Mouse (Mus musculus) brain, adult 2 months (tissue): ENCODE results near the gene Zfp668.

ENCODE experiments used
- DNase-seq: peaks from one replicate; pipeline ENCODE4 v3.0.0; 2011; ENCODE audit warnings: low read depth, low spot score

The Zfp668 gene

GRCm38 (mm10) chr7:127895442-127895841 lies 18.8 kb upstream of the Zfp668 start, which contains the start of the genes Gm21974 and Vkorc1:
Gm21974 (minus strand) TSS chr7:127895454.
Vkorc1 (minus strand) TSS chr7:127895617.
- DNase-seq, result peak; percentile 99

GRCm38 (mm10) chr7:127894480-127894879 lies 17.9 kb upstream of the Zfp668 start:
- DNase-seq, result no peak

GRCm38 (mm10) chr7:127890798-127891197 lies 14.2 kb upstream of the Zfp668 start, which contains the start of gene Prss53:
Prss53 (minus strand) TSS chr7:127890970.
- no peak for DNase-seq

GRCm38 (mm10) chr7:127888821-127889220 lies 12.2 kb upstream of the Zfp668 start:
- no peak for DNase-seq

DNA sequence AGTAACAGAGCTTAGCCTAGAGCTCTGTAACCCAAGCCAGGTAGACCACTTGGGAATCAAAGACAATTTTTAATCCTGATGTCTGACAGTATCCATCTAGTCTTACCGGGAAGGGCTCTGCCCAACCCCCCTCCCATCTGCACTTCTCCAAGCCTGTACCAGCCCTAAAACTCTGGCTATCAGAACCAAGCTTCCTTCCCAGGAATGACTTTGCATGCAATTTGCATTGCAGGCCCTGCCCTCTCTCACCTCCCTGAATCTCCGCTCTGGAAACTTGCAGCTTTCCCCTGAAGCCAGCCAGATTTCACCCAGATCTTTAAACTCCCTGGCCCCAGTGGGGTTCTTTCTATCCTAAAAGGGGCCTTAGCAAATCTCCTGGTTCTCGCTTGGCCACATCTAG lies 11.2 kb upstream of the Zfp668 start:
- DNase-seq, result no peak

- no peak for DNase-seq
Measured at GRCm38 (mm10) chr7:127887191-127887590, 10.6 kb upstream of the Zfp668 start.

DNA sequence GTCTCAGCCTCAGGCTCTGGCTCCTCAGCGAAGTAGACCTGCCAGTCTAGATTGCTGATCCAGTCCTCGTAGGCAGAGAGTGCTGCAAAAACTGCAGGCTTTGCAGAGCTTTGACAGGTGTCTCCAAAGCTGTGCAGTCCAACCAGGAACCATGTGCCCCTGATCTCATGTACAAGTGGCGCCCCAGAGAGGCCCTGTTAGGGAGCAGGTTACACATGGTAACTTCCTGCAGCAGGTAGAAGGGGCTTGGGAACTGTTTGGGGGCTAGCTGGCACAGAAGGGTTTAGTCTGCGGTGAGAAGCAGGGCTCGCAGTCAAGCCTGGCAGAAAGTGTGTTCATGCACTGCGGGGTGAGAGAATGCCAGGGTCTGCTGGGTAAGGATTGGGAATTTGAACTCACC lies 9.9 kb upstream of the Zfp668 start:
- DNase-seq, result no peak

DNA sequence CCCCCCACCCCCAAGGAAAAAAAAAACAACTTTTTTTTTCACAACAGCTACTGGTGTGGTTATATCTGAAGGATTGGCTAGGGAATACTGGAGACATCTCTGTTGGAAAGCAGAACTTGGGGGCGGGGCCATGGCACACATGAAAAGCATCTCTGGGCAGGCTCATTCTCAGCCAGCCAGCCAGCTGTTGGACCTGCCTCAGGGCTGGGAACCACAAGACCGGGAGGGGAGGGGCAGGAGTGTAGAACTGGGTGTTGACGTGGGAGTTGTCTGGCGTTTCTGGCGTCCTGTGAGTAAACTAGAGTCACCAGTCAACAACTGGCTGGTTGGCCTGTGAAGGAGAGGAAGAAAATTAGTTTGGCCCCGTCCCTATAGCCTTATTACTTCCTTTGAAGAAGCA lies 9.3 kb upstream of the Zfp668 start:
- DNase-seq, result peak; percentile 70

DNA sequence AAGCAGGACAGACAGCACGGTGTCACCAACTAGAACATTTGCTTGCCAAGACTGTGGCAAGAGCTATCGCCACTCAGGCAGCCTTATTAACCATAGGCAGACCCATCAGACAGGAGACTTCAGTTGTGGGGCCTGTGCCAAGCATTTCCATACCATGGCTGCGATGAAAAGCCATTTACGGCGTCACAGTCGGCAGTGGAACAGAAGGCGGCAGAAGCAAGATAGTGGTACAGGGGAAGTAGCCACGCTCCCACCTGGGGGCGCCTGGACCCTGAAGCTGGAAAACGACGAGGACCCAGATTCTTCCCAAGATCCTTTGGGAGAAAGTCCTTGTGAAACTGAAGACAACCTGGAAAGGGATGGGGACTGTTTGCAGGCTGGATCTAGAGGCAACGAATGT lies 3.8 kb upstream of the Zfp668 start:
- DNase-seq, result no peak

GRCm38 (mm10) chr7:127879301-127879700 lies 2.7 kb upstream of the Zfp668 start:
- DNase-seq, result no peak

DNA sequence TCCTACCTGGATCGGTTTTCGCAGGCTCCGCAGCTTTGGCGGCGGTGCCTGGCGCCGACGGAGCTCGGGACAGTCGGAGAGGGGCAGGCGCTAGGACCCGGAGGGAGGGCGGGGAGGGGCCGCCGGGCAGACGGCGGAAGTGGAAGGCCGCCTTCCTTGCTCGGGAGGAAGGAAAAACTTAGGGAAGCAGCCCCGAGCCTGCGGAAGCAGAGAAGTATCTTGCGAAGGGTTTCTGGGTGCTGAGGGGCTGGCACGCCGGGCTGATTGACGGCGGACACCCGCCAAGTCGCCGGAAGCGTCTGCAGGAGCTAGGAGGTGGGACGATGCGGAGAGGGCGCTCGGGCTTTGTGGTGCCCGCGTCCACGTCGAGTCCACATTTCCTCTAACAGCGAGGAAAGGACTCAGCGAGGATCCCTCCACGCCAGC lies 574 bp downstream of the Zfp668 start, which contains the start of gene Zfp646:
Gene Zfp646, plus strand, starts transcription at position 181 of the 426 bp plus-strand sequence.
- peak; percentile 96 for DNase-seq

GRCm38 (mm10) chr7:127875627-127876001 lies 1.0 kb downstream of the Zfp668 start:
- peak; percentile 99 for DNase-seq

GRCm38 (mm10) chr7:127874812-127875626 lies 1.6 kb downstream of the Zfp668 start:
- peak; percentile 16 for DNase-seq

DNA sequence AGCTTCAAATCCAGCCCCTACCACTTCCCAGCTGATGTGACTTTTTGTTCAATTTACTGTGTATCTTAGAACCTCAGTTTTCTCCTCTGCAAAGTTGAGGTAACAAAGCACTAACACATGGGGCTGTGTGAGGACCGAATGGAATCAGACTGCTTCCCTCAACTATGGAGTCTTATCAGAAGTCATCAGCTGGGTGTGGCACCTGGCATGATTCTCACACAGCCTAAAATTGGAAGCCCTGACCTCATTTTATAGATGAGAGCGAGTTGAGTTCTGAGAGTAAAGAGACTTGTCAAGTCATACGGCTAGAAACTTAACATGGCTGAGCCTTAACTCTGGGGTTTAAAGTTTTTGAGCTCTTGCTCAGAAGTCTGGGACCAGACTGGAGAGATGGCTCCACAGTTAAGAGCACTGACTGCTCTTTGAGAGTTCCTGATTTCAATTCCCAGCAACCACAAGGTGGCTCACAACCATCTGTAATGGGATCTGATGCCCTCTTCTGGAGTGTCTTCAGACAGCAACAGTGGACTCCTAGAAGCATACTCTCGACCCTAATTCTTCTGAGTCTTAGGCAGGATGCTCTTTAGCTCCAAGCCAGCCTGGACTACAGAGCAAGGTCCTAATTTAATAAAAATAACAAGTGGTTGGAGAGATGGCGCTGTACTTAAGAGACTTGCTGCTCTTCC lies 6.3 kb downstream of the Zfp668 start:
- no peak for DNase-seq

GRCm38 (mm10) chr7:127869149-127869810 lies 7.3 kb downstream of the Zfp668 start:
- peak; percentile 80 for DNase-seq

DNA sequence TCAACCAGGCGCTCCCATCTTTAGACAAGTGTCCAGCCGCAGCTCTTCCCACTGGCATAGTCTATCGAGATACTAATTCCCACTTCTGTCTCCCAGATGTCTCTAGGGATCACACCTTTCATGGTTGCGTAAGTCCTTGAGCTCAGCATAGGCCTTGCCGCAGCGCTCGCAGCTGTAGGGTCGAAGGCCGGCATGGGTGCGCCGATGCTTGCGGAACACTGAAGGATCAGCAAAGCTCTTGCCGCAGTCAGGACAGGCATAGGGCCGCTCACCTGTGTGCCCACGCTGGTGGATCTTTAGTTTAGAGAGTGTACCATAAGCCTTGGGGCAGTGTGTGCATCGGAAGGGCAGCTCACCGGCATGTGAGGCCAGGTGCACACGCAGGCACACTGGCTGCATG lies 9.0 kb downstream of the Zfp668 start:
- DNase-seq, result no peak

- DNase-seq, result no peak
Measured at GRCm38 (mm10) chr7:127866434-127866833, 10.2 kb downstream of the Zfp668 start.

- no peak for DNase-seq
Measured at GRCm38 (mm10) chr7:127858258-127858657, 18.4 kb downstream of the Zfp668 start.

DNA sequence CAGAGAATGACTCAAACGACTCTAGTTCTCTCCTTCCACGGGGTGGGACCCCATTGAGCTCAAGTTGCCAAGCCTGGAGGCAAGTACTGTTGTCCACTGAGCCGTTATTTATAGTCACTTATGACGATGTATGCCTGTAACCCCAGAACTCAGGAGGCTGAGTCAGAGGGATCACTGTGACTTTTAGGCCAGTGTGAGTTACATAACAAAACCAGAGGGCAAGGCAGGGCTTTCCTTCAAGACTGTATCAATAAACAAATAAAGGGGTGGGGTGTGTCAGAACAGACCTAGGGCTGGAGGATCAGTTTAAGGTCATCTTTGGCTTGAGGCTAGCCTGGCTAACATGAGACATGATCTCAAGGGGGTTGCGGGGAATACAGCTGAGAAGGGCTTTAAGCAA lies 25.7 kb downstream of the Zfp668 start:
- no peak for DNase-seq

DNA sequence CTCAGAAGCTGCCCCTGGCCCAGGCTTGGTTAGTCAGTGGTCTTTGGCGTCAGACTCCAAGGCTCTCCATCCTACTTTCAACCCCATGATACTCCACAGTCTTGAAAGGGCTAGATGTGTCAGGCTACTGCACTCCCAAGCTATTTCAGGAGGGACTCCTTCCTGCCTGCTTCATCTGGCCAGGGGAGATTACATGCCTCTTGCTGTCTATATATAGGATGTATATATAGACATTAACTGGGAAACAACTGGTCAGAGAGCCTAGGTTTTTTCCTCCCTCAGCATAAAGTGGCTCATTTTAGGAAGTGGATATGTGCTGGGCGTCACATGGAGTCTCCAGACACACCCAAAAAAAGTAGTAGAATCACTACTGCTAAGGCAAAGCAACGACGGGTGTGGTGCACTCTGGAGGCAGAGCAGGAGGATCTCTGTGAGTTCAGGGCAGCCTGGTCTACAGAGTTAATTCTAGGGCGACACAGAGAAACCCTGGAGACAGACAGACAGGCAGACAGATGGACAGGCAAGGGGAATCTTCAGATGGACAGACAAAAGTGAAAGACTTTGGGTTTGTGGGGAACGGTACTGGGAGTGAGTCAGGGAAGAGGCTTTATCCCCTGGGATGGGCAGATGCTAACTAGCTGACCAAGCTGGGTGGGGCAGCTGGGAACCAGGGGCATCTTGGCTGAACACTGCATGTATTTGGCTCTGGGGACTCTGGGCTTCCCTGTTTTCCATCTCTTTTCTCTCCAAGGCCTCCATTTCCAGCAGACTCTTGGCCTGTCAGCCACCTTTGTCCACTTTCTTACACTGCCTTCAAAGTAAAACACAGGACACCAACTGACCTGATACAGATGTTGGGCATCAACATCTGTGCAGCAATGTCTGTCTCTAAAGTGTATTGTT lies 26.4 kb downstream of the Zfp668 start:
- no peak for DNase-seq
